ENCODE assay signal across 21 mouse cellular contexts in genomic region chr5:52551318-52551632, GRCm38 (mm10). TPM values are rescaled to one million over a fixed set of nuclear protein-coding genes. Genes with fewer than 3 reads are reported as not detected.
A peak's percentile ranks its signal among the peaks of the same experiment; 100 is the strongest.
DNase-seq lines count a peak whose midpoint lies in the region; ATAC-seq and TF ChIP-seq lines count a peak whose summit lies in the region.
"Had no signal": no experiment of that assay in that cellular context is flagged by ENCODE, and none has a peak within 500 bp of the region (broad histone marks: within the 10 kb centered on the region; RNA-seq: fewer than 3 reads in every experiment).

No protein-coding gene starts in this region.

- H3K4me2 ChIP-seq in heart, embryonic 14.5 days (ENCODE audit: low read length): 0 out of 2 replicates have a peak overlapping the region, but pooled peaks have one; percentile 11
- 0 out of 2 replicates have a peak overlapping the region, but pooled peaks have one; percentile 14 for H3K4me2 ChIP-seq in forebrain, embryonic 16.5 days (ENCODE audit: low read length)
- H3K4me2 ChIP-seq in hindbrain, embryonic 16.5 days (ENCODE audit: low read length): 0 out of 2 replicates have a peak overlapping the region, but pooled peaks have one; percentile 6
- H3K4me2 ChIP-seq in midbrain, postnatal 0 days (ENCODE audit: low read depth, low read length, poor library complexity, severe bottlenecking): peak overlapping the region; percentile 18; the same call in 1 of the 2 replicates
- H3K4me2 ChIP-seq: intestine, embryonic 15.5 days; limb, embryonic 15.5 days; neural tube, embryonic 12.5 days had no signal

- no peaks in the 10 kb centered on the region for H3K27me3 ChIP-seq in heart, embryonic 14.5 days (ENCODE audit: control insufficient read depth, insufficient read depth, low read length)
- H3K27me3 ChIP-seq in forebrain, embryonic 16.5 days (replicated peaks; ENCODE audit: control insufficient read depth, insufficient read depth, low read length): no peaks in the 10 kb centered on the region
- H3K27me3 ChIP-seq in hindbrain, embryonic 16.5 days (replicated peaks; ENCODE audit: control insufficient read depth, insufficient read depth, low read length): no peaks in the 10 kb centered on the region
- no peaks in the 10 kb centered on the region for H3K27me3 ChIP-seq in midbrain, postnatal 0 days (ENCODE audit: insufficient read depth, low read length)
- no peaks in the 10 kb centered on the region for H3K27me3 ChIP-seq in thymus, adult 2 months (ENCODE audit: control insufficient read depth, insufficient read depth, low read length)
- H3K27me3 ChIP-seq: intestine, embryonic 15.5 days; limb, embryonic 15.5 days; neural tube, embryonic 12.5 days had no signal

- TF ChIP-seq POLR2A in thymus, adult 2 months (IDR thresholded peaks at IDR 0.05; ENCODE audit: control insufficient read depth, extremely low read depth, insufficient read depth, low read length, poor library complexity): no peak

- peaks cover 3 to 7% of the 10 kb centered on the region in 2 experiments for H3K4me1 ChIP-seq in heart, embryonic 14.5 days (ENCODE audit: control insufficient read depth in 2 of 2, insufficient read depth in 2 of 2, low read length in 2 of 2)
- H3K4me1 ChIP-seq in forebrain, embryonic 16.5 days (replicated peaks; ENCODE audit: control insufficient read depth, insufficient read depth, low read length): no peaks in the 10 kb centered on the region
- no peaks in the 10 kb centered on the region for H3K4me1 ChIP-seq in hindbrain, embryonic 16.5 days (ENCODE audit: control insufficient read depth, insufficient read depth, low read depth, low read length)
- H3K4me1 ChIP-seq in midbrain, postnatal 0 days (ENCODE audit: insufficient read depth, low read length): no peaks in the 10 kb centered on the region
- no peaks in the 10 kb centered on the region for H3K4me1 ChIP-seq in thymus, adult 2 months (replicated peaks; ENCODE audit: control insufficient read depth, insufficient read depth, low read length)
- H3K4me1 ChIP-seq: embryonic facial prominence, embryonic 10.5 days; intestine, embryonic 15.5 days; limb, embryonic 15.5 days; neural tube, embryonic 12.5 days had no signal

- no peak overlapping the region for H3K4me3 ChIP-seq in heart, embryonic 14.5 days (ENCODE audit: control insufficient read depth in 1 of 2, insufficient read depth in 1 of 2, low read depth in 1 of 2, low read length in 2 of 2)
- no peak overlapping the region for H3K4me3 ChIP-seq in forebrain, embryonic 16.5 days (replicated peaks; ENCODE audit: low read length)
- H3K4me3 ChIP-seq in hindbrain, embryonic 16.5 days (ENCODE audit: low read length): no peak overlapping the region
- no peak overlapping the region for H3K4me3 ChIP-seq in midbrain, postnatal 0 days (ENCODE audit: low read depth, low read length)
- H3K4me3 ChIP-seq in thymus, adult 2 months (ENCODE audit: control insufficient read depth, insufficient read depth, low read length): no peak overlapping the region
- H3K4me3 ChIP-seq: embryonic facial prominence, embryonic 10.5 days; intestine, embryonic 15.5 days; limb, embryonic 15.5 days; neural tube, embryonic 12.5 days had no signal

- H3K9ac ChIP-seq in heart, embryonic 14.5 days (ENCODE audit: low read length): 0 out of 2 replicates have a peak overlapping the region, but pooled peaks have one; percentile 3
- no peak overlapping the region for H3K9ac ChIP-seq in forebrain, embryonic 16.5 days (replicated peaks; ENCODE audit: low read depth, low read length)
- no peak overlapping the region for H3K9ac ChIP-seq in hindbrain, embryonic 16.5 days (ENCODE audit: low read depth, low read length)
- no peak overlapping the region for H3K9ac ChIP-seq in midbrain, postnatal 0 days (replicated peaks; ENCODE audit: low read length, poor library complexity, severe bottlenecking)
- H3K9ac ChIP-seq: intestine, embryonic 15.5 days; limb, embryonic 15.5 days; neural tube, embryonic 12.5 days had no signal

- WGBS in heart, embryonic 14.5 days: 36% methylated on average over 3 of the region's 3 CpGs
- 68% methylated on average over 3 of the region's 3 CpGs for WGBS in forebrain, embryonic 16.5 days
- WGBS in hindbrain, embryonic 16.5 days: 45% methylated on average over 2 of the region's 3 CpGs
- WGBS in midbrain, postnatal 0 days: 59% methylated on average over 3 of the region's 3 CpGs
- 89% methylated on average over 3 of the region's 3 CpGs for WGBS in thymus, adult 2 months

- no peak for TF ChIP-seq CTCF in midbrain, postnatal 0 days (IDR thresholded peaks at IDR 0.05)
- TF ChIP-seq CTCF in thymus, adult 2 months (IDR thresholded peaks at IDR 0.05; ENCODE audit: borderline replicate concordance, control insufficient read depth, extremely low read depth, insufficient read depth, low read length, poor library complexity): no peak

- intact Hi-C loops in heart, postnatal 25 days (cut with DNase I): no loop called here

- H3K9me3 ChIP-seq in heart, embryonic 14.5 days (ENCODE audit: control insufficient read depth, low read length): no peaks in the 10 kb centered on the region
- H3K9me3 ChIP-seq in forebrain, embryonic 16.5 days (ENCODE audit: control insufficient read depth, low read length): no peaks in the 10 kb centered on the region
- no peaks in the 10 kb centered on the region for H3K9me3 ChIP-seq in hindbrain, embryonic 16.5 days (ENCODE audit: control insufficient read depth, low read length)
- H3K9me3 ChIP-seq in midbrain, postnatal 0 days (ENCODE audit: low read length): no peaks in the 10 kb centered on the region
- H3K9me3 ChIP-seq: embryonic facial prominence, embryonic 10.5 days; intestine, embryonic 15.5 days; limb, embryonic 15.5 days; neural tube, embryonic 12.5 days had no signal

- DNase-seq in heart, postnatal 25 days (ENCODE audit: low spot score): no peak
- no peak for DNase-seq in midbrain, postnatal 0 days (ENCODE audit: low spot score)
- no peak for DNase-seq in adrenal gland, postnatal 36 days
- DNase-seq in thymus, adult 2 months: no peak
- DNase-seq in embryo, embryonic 10 days (ENCODE audit: low spot score): no peak
- DNase-seq: adrenal gland, postnatal 25 days; B cell, adult 2 months; cerebellum, adult 18-20 months; gastrocnemius, postnatal 10 days; heart, postnatal 14 days; kidney, adult 9 months; kidney, postnatal 25 days; right cerebral cortex, postnatal 14 days had no signal

- no peak for ATAC-seq in heart, embryonic 14.5 days (ENCODE audit: insufficient number of reproducible peaks, insufficient read depth, low FRiP score, low read depth)
- ATAC-seq in forebrain, embryonic 16.5 days: peak; percentile 58; the same call in 1 of the 2 replicates
- ATAC-seq in hindbrain, embryonic 16.5 days: peak; percentile 26
- ATAC-seq in midbrain, postnatal 0 days (ENCODE audit: low FRiP score): no peak
- ATAC-seq: intestine, embryonic 15.5 days; lung, postnatal 0 days had no signal

- H3K36me3 ChIP-seq in heart, embryonic 14.5 days (ENCODE audit: control insufficient read depth, insufficient read depth, low read length): no peaks in the 10 kb centered on the region; the same call in 1 of the 2 replicates
- no peaks in the 10 kb centered on the region for H3K36me3 ChIP-seq in forebrain, embryonic 16.5 days (ENCODE audit: control insufficient read depth, insufficient read depth)
- H3K36me3 ChIP-seq in hindbrain, embryonic 16.5 days (ENCODE audit: control insufficient read depth, insufficient read depth, low read length): no peaks in the 10 kb centered on the region
- H3K36me3 ChIP-seq in midbrain, postnatal 0 days (ENCODE audit: insufficient read depth, low read length): no peaks in the 10 kb centered on the region
- H3K36me3 ChIP-seq in thymus, adult 2 months (ENCODE audit: control insufficient read depth, insufficient read depth, low read length): no peaks in the 10 kb centered on the region
- H3K36me3 ChIP-seq: embryonic facial prominence, embryonic 10.5 days; intestine, embryonic 15.5 days; limb, embryonic 15.5 days; neural tube, embryonic 12.5 days had no signal

- H3K27ac ChIP-seq in heart, embryonic 14.5 days (replicated peaks in 1 of 2; ENCODE audit: control insufficient read depth in 1 of 2, insufficient read depth in 1 of 2, low read depth in 2 of 2, low read length in 2 of 2): no peak overlapping the region
- no peak overlapping the region; the same call in 1 of the 2 replicates for H3K27ac ChIP-seq in forebrain, embryonic 16.5 days (ENCODE audit: low read length)
- peak overlapping the region; percentile 15; the same call in 1 of the 2 replicates for H3K27ac ChIP-seq in hindbrain, embryonic 16.5 days (ENCODE audit: low read depth, low read length)
- peak overlapping the region; percentile 62 for H3K27ac ChIP-seq in midbrain, postnatal 0 days (ENCODE audit: low read depth, low read length)
- H3K27ac ChIP-seq in thymus, adult 2 months (ENCODE audit: control insufficient read depth, insufficient read depth, low read length): no peak overlapping the region
- H3K27ac ChIP-seq: embryonic facial prominence, embryonic 10.5 days; intestine, embryonic 15.5 days; limb, embryonic 15.5 days; neural tube, embryonic 12.5 days had no signal

RNA-seq across cellular contexts. Expression of gene Lgi2, which starts 15.0 kb away (rescaled TPM):
- 1.7 and 2.1 TPM in 2 replicates for polyA plus RNA-seq in heart, embryonic 14.5 days (2014; fragmentation: Nextera tagmentation; extraction: Ambion mirVana)
- under 1 TPM; 0.42 to 0.49 TPM for total RNA-seq in heart, postnatal 25 days (2021)
- polyA plus RNA-seq in forebrain, embryonic 16.5 days (2015; fragmentation: Nextera tagmentation; extraction: Ambion mirVana): 2.0 and 2.7 TPM in 2 replicates
- polyA plus RNA-seq in hindbrain, embryonic 16.5 days (2015; fragmentation: Nextera tagmentation; extraction: Ambion mirVana): 5.1 and 5.9 TPM in 2 replicates
- total RNA-seq in midbrain, postnatal 0 days (2014; rRNA removed): 24.0 and 25.2 TPM in 2 replicates
- 8.5 and 9.8 TPM in 2 replicates for polyA plus RNA-seq in midbrain, postnatal 0 days (2015; fragmentation: Nextera tagmentation; extraction: Ambion mirVana)
- 1 to 10 TPM; 1.1 to 2.4 TPM for total RNA-seq in adrenal gland, postnatal 36 days (2021)
- 0.38 and 0.85 TPM in 2 replicates for polyA plus RNA-seq in thymus, adult 2 months (2012; rRNA removed)

Comparison
In these comparisons a context has a peak if more than half of its experiments do, and no peak if none do; other contexts are left out.
1. ATAC-seq: peak in forebrain, embryonic 16.5 days (single experiment) and hindbrain, embryonic 16.5 days (single experiment); none in heart, embryonic 14.5 days (single experiment) and midbrain, postnatal 0 days (single experiment).
2. H3K27ac ChIP-seq: peak in hindbrain, embryonic 16.5 days (single experiment) and midbrain, postnatal 0 days (single experiment); none in heart, embryonic 14.5 days (0 of 2), forebrain, embryonic 16.5 days (single experiment) and thymus, adult 2 months (single experiment).
3. Peak in every context shown above with its lines, with median percentiles within 50 percentile points of each other: H3K4me2 ChIP-seq.